Mouse (Mus musculus): ENCODE measurements around the gene Med18.

GRCm38 (mm10) chr4:132455561-132455960 is 8.2 kb downstream of the Med18 start:
- no peak for TF ChIP-seq ZNF384 (IDR thresholded peaks at IDR 0.05; ENCODE audit: low read depth, low read length)
- no peak for TF ChIP-seq MYC (IDR thresholded peaks at IDR 0.05; ENCODE audit: low read depth, low read length)
- TF ChIP-seq TAL1 (IDR thresholded peaks at IDR 0.05; ENCODE audit: low read length), result no peak
- TF ChIP-seq JUND (IDR thresholded peaks at IDR 0.05; ENCODE audit: low read depth, low read length), result no peak
- TF ChIP-seq TBP (IDR thresholded peaks at IDR 0.05; ENCODE audit: low read depth, low read length), result no peak
- TF ChIP-seq CTCF (IDR thresholded peaks at IDR 0.05 in 2 of 3, conservative IDR thresholded peaks at IDR 0.05 in 1 of 3; ENCODE audit: control insufficient read depth in 1 of 3, insufficient read depth in 1 of 3, low read depth in 2 of 3, low read length in 3 of 3, poor library complexity in 1 of 3, severe bottlenecking in 1 of 3), result no peak
- TF ChIP-seq GATA1 (IDR thresholded peaks at IDR 0.05; ENCODE audit: low read depth, low read length), result no peak
- TF ChIP-seq ZC3H11A (IDR thresholded peaks at IDR 0.05; ENCODE audit: low read depth, low read length), result no peak
- TF ChIP-seq POLR2AphosphoS5 (IDR thresholded peaks at IDR 0.05; ENCODE audit: borderline replicate concordance, low read depth, low read length), result no peak
- TF ChIP-seq POLR2AphosphoS2 (IDR thresholded peaks at IDR 0.05; ENCODE audit: low read length), result no peak
- TF ChIP-seq NELFE (IDR thresholded peaks at IDR 0.05; ENCODE audit: low read depth, low read length), result no peak
